Mouse (Mus musculus): ENCODE data around the gene Ccdc105. TPM values are rescaled to one million over a fixed set of nuclear protein-coding genes. Genes with fewer than 3 reads are reported as not detected.

Ccdc105 gene
- polyA plus RNA-seq (2015; fragmentation: Nextera tagmentation; extraction: Ambion mirVana): not detected in 2 replicates

DNA sequence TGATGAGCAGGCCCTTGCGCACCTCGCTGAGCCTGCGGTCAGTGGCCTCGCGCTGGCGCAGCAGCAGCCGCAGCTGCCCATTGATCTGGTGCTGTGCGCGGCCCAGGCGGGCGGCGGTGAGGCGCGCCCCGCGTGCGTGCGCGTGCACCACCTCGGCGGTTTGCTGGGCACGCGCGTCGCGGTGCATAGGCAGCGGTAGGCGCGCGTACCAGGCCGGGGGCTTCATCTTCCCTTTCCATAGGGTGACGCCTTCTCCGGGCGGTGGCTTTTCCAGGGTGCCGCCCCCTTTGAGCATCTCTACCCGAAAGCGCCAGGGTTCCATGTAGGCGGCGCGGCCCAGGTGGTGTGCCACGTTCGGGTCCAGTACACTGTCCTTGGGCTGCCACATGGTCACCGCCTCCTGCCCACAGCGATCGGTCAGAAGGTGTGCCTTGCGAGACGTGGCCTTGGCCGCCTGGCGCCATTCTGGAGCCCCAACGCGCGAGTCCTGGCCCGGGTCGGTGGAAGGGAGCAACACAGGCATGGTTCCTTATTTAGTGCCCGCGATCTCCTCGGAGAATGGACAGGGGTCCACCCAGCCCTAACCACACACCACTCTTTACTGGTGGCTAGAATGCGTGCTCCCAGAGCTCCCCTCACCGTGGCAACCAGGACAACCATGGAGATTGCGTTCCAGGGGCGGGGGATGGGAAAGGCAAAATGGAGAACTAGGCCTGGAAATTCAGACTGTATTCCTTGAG is at the start of gene Ccdc105:
Gene Ccdc105, minus strand, starts transcription at position 614 of the 740 bp plus-strand sequence.
- WGBS: 1% methylated on average over 61 of the region's 61 CpGs
- peaks cover 12% of the 10 kb centered on the region for H3K4me1 ChIP-seq
- 0 out of 2 replicates have a peak within 1 kb of the TSS, but pooled peaks have one; percentile 18 for H3K27ac ChIP-seq
- no peaks in the 10 kb centered on the region for H3K9me3 ChIP-seq (replicated peaks)
- no peaks in the 10 kb centered on the region for H3K36me3 ChIP-seq
- H3K9ac ChIP-seq: peak within 1 kb of the TSS; percentile 59
- ATAC-seq (replicated peaks; ENCODE audit: low FRiP score): peak; percentile 96
- H3K27me3 ChIP-seq: peaks cover 15% of the 10 kb centered on the region
- peak within 1 kb of the TSS; percentile 92 for H3K4me2 ChIP-seq
- H3K4me3 ChIP-seq (replicated peaks): peak within 1 kb of the TSS; percentile 63

GRCm38 (mm10) chr10:78801449-78801848 is 48.6 kb upstream of the Ccdc105 start:
- H3K27ac ChIP-seq: no peak overlapping the region
- no peak overlapping the region for H3K4me2 ChIP-seq
- no peaks in the 10 kb centered on the region for H3K36me3 ChIP-seq
- H3K27me3 ChIP-seq: no peaks in the 10 kb centered on the region
- H3K4me3 ChIP-seq (replicated peaks): no peak overlapping the region
- H3K9me3 ChIP-seq (replicated peaks): no peaks in the 10 kb centered on the region
- H3K9ac ChIP-seq: no peak overlapping the region
- WGBS: 82% methylated on average over 2 of the region's 2 CpGs
- ATAC-seq (replicated peaks; ENCODE audit: low FRiP score): no peak
- H3K4me1 ChIP-seq: no peaks in the 10 kb centered on the region

- Histone ChIP-seq H3K36me3 (no peaks in the 10 kb centered on the region), H3K4me2 (no peak overlapping the region), H3K9ac (no peak overlapping the region), H3K4me1 (peaks cover 6% of the 10 kb centered on the region; the same call in 1 of the 2 replicates), H3K27ac (no peak overlapping the region), H3K4me3 (replicated peaks) (no peak overlapping the region), H3K27me3 (no peaks in the 10 kb centered on the region), H3K9me3 (replicated peaks) (no peaks in the 10 kb centered on the region)
- 56% methylated on average over 1 of the region's 1 CpGs for WGBS
- ATAC-seq (replicated peaks; ENCODE audit: low FRiP score): no peak
These were observed 37.7 kb upstream of the Ccdc105 start for GRCm38 (mm10) chr10:78790561-78790960.

- Histone ChIP-seq H3K9ac (peak overlapping the region; percentile 53), H3K9me3 (replicated peaks) (no peaks in the 10 kb centered on the region), H3K36me3 (no peaks in the 10 kb centered on the region), H3K27me3 (no peaks in the 10 kb centered on the region), H3K4me3 (replicated peaks) (peak overlapping the region; percentile 49), H3K4me2 (peak overlapping the region; percentile 70), H3K4me1 (peaks cover 6% of the 10 kb centered on the region; the same call in 1 of the 2 replicates), H3K27ac (peak overlapping the region; percentile 50; the same call in 1 of the 2 replicates)
- 3% methylated on average over 22 of the region's 22 CpGs for WGBS
- ATAC-seq (replicated peaks; ENCODE audit: low FRiP score): peak; percentile 98
These were observed 34.8 kb upstream of the Ccdc105 start for GRCm38 (mm10) chr10:78787566-78788087.

DNA sequence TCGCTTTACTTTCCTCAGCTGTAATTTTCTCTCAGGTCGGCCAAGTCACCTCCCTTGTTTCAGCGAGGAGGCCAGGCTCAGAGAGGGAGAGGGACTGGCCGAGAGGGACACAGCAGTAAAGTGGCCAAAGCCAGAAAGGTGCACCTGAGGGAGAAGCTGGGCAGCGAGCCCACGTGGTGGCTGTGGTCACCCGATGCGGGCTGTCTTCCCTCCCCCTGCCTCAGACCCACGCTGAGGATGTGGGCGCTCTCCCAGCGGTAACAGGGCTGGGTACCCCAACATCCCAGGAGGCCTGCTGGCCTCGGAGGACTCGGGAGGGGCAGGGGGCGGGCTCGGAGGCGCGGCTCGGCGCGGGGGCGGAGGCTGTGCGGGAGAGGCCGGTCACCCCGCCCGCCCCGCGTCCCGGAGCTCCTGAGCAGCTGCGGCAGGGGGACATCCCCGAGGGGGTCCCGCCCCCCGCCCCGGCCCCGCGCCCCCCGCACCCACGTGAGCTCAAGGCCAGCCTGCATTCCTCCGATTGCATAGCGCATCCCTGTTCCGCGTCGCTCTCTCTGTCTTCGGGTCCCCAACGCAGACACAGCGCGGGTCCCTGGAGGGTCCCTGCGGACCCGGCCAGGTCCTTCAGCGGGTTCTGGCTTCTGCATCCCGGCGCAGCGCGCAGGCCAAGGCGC is 27.3 kb upstream of the Ccdc105 start, which contains the start of gene Slc1a6:
Gene Slc1a6, plus strand, starts transcription at position 516 of the 671 bp plus-strand sequence.
- Histone ChIP-seq H3K27ac (no peak within 1 kb of the TSS), H3K9me3 (replicated peaks) (no peaks in the 10 kb centered on the region), H3K4me1 (peaks cover 11% of the 10 kb centered on the region), H3K4me3 (replicated peaks) (peak within 1 kb of the TSS; percentile 60), H3K9ac (peak within 1 kb of the TSS; percentile 44), H3K36me3 (no peaks in the 10 kb centered on the region), H3K27me3 (peaks cover 8% of the 10 kb centered on the region), H3K4me2 (peak within 1 kb of the TSS; percentile 98)
- peak; percentile 76 for ATAC-seq (replicated peaks; ENCODE audit: low FRiP score)
- WGBS: under 1% methylated on average over 39 of the region's 54 CpGs

- Histone ChIP-seq H3K27ac (no peak overlapping the region), H3K4me2 (peak overlapping the region; percentile 98), H3K4me3 (replicated peaks) (peak overlapping the region; percentile 60), H3K4me1 (peaks cover 11% of the 10 kb centered on the region), H3K9me3 (replicated peaks) (no peaks in the 10 kb centered on the region), H3K27me3 (peaks cover 8% of the 10 kb centered on the region), H3K9ac (peak overlapping the region; percentile 44; the same call in 1 of the 2 replicates), H3K36me3 (no peaks in the 10 kb centered on the region)
- ATAC-seq (replicated peaks; ENCODE audit: low FRiP score): no peak
- 52% methylated on average over 9 of the region's 9 CpGs for WGBS
These were observed 26.7 kb upstream of the Ccdc105 start for GRCm38 (mm10) chr10:78779527-78779926.

- Histone ChIP-seq H3K9ac (no peak overlapping the region), H3K36me3 (no peaks in the 10 kb centered on the region), H3K4me1 (peaks cover 11% of the 10 kb centered on the region), H3K27me3 (peaks cover 8% of the 10 kb centered on the region), H3K4me2 (no peak overlapping the region), H3K4me3 (replicated peaks) (no peak overlapping the region), H3K27ac (no peak overlapping the region), H3K9me3 (replicated peaks) (no peaks in the 10 kb centered on the region)
- 46% methylated on average over 4 of the region's 4 CpGs for WGBS
- ATAC-seq (replicated peaks; ENCODE audit: low FRiP score): no peak
These were observed 23.0 kb upstream of the Ccdc105 start for GRCm38 (mm10) chr10:78775830-78776229.

GRCm38 (mm10) chr10:78765570-78765969 is 12.7 kb upstream of the Ccdc105 start:
- Histone ChIP-seq H3K4me2 (no peak overlapping the region), H3K4me3 (replicated peaks) (no peak overlapping the region), H3K36me3 (no peaks in the 10 kb centered on the region), H3K27ac (no peak overlapping the region), H3K4me1 (no peaks in the 10 kb centered on the region), H3K27me3 (no peaks in the 10 kb centered on the region), H3K9me3 (replicated peaks) (no peaks in the 10 kb centered on the region), H3K9ac (no peak overlapping the region)
- ATAC-seq (replicated peaks; ENCODE audit: low FRiP score): no peak
- WGBS: 82% methylated on average over 1 of the region's 1 CpGs

GRCm38 (mm10) chr10:78756021-78756420 is 3.2 kb upstream of the Ccdc105 start:
- H3K4me2 ChIP-seq: no peak overlapping the region
- peaks cover 10% of the 10 kb centered on the region; the same call in 1 of the 2 replicates for H3K4me1 ChIP-seq
- H3K9ac ChIP-seq: no peak overlapping the region
- peaks cover 8% of the 10 kb centered on the region for H3K27me3 ChIP-seq
- H3K27ac ChIP-seq: no peak overlapping the region
- H3K4me3 ChIP-seq (replicated peaks): no peak overlapping the region
- no peak for ATAC-seq (replicated peaks; ENCODE audit: low FRiP score)
- H3K9me3 ChIP-seq (replicated peaks): no peaks in the 10 kb centered on the region
- WGBS: 35% methylated on average over 6 of the region's 6 CpGs
- no peaks in the 10 kb centered on the region for H3K36me3 ChIP-seq

- WGBS: 86% methylated on average over 6 of the region's 6 CpGs
- ATAC-seq (replicated peaks; ENCODE audit: low FRiP score): no peak
These were observed 3.9 kb downstream of the Ccdc105 start for GRCm38 (mm10) chr10:78748946-78749345.

DNA sequence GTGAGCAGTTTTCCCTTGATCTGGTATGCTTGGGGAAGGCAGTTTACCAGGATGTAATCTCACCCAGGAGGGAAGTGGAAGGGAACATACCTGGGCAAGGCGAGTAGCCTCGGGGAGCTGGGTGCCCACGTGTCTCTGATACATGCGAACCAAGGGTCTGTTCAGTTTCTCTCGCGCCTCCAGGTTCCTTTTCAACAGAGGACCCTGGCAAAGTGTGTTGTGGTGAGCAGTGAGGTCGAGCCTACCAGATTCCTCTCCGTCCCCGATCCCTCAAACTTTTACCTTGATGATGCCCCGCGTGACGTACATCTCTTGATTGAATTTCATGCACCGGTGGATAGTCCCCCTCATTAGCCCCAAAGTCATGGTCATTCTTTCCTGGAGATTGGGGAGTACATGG is 4.7 kb downstream of the Ccdc105 start:
- Histone ChIP-seq H3K4me2 (0 out of 2 replicates have a peak overlapping the region, but pooled peaks have one; percentile 69), H3K4me1 (peaks cover 20% of the 10 kb centered on the region), H3K9ac (no peak overlapping the region), H3K27ac (no peak overlapping the region), H3K27me3 (peaks cover 15% of the 10 kb centered on the region), H3K36me3 (no peaks in the 10 kb centered on the region), H3K4me3 (replicated peaks) (no peak overlapping the region), H3K9me3 (replicated peaks) (no peaks in the 10 kb centered on the region)
- ATAC-seq (replicated peaks; ENCODE audit: low FRiP score): no peak
- 75% methylated on average over 13 of the region's 13 CpGs for WGBS

More at GRCm38 (mm10) chr10:78748946-78749345, 3.9 kb downstream of the Ccdc105 start:
- Histone ChIP-seq H3K4me3 (replicated peaks) (no peak overlapping the region), H3K9me3 (replicated peaks) (no peaks in the 10 kb centered on the region), H3K4me2 (no peak overlapping the region), H3K27ac (no peak overlapping the region), H3K27me3 (peaks cover 15% of the 10 kb centered on the region), H3K4me1 (peaks cover 20% of the 10 kb centered on the region), H3K36me3 (no peaks in the 10 kb centered on the region), H3K9ac (no peak overlapping the region)

Data from kidney, embryonic 15.5 days (tissue).